In genomic region chr2:132046659-132047058, GRCm38 (mm10) we compare ENCODE assay signal across 16 mouse cellular contexts.
"Had no signal": no experiment of that assay in that cellular context is flagged by ENCODE, and none has a peak within 500 bp of the region (broad histone marks: within the 10 kb centered on the region; RNA-seq: fewer than 3 reads in every experiment).

No protein-coding gene starts in this region.

- H3K27me3 ChIP-seq: neural tube, embryonic 13.5 days; neural tube, embryonic 15.5 days; stomach, embryonic 15.5 days had no signal

- H3K4me2 ChIP-seq: neural tube, embryonic 13.5 days; neural tube, embryonic 15.5 days; stomach, embryonic 15.5 days had no signal

- H3K9me3 ChIP-seq: neural tube, embryonic 13.5 days; neural tube, embryonic 15.5 days; stomach, embryonic 15.5 days had no signal

- DNase-seq: retina, postnatal 1 day; right cerebral cortex, adult 18-20 months; right cerebral cortex, postnatal 14 days; right cerebral cortex, postnatal 25 days; right cerebral cortex, postnatal 4 days; spleen, adult 18-20 months; thymus, adult 18-20 months; thymus, adult 2 months; thymus, postnatal 14 days; thymus, postnatal 25 days; thymus, postnatal 36 days; thymus, postnatal 4 days had no signal

- H3K27ac ChIP-seq: neural tube, embryonic 13.5 days; neural tube, embryonic 15.5 days; stomach, embryonic 15.5 days; stomach, postnatal 0 days had no signal

- H3K9ac ChIP-seq: neural tube, embryonic 13.5 days; neural tube, embryonic 15.5 days; stomach, embryonic 15.5 days had no signal

- H3K4me1 ChIP-seq: neural tube, embryonic 13.5 days had no signal

- H3K36me3 ChIP-seq: neural tube, embryonic 13.5 days; neural tube, embryonic 15.5 days; stomach, embryonic 15.5 days had no signal

- H3K4me3 ChIP-seq: neural tube, embryonic 13.5 days; neural tube, embryonic 15.5 days; stomach, embryonic 15.5 days had no signal
